Mouse (Mus musculus) heart, adult 2 months (tissue): Measurements from ENCODE around the gene Nfs1.

ENCODE experiments used
- CTCF ChIP-seq: fragments of 200-600 bp; IDR thresholded peaks from 2 replicates; pipeline ENCODE4 v1.8.1; 2022; ENCODE audit warnings: antibody characterized with exemption, mild to moderate bottlenecking, moderate library complexity
- EP300 ChIP-seq: fragments of 200-500 bp; IDR thresholded peaks from 2 replicates; pipeline ENCODE4 v1.6.1; 2011; ENCODE audit warnings: low read depth, low read length, control low read depth; ENCODE audit not compliant: insufficient read depth
- POLR2A ChIP-seq: fragments of 200-500 bp; IDR thresholded peaks from 2 replicates; pipeline ENCODE4 v1.6.1; 2011; ENCODE audit warnings: mild to moderate bottlenecking, low read depth, low read length, control low read depth; ENCODE audit not compliant: insufficient read depth

GRCm38 (mm10) chr2:156077461-156077860 lies 66.5 kb downstream of the Nfs1 start:
- TF ChIP-seq EP300, result no peak
- TF ChIP-seq CTCF, result no peak
- TF ChIP-seq POLR2A, result no peak
